Mouse (Mus musculus) lung, adult 2 months (tissue): ENCODE measurements around the gene Plod2.

Experiments used
- CTCF ChIP-seq: fragments of 200-500 bp; IDR thresholded peaks from 2 replicates; pipeline ENCODE4 v1.5.1; 2011; ENCODE audit warnings: mild to moderate bottlenecking, low read length, control low read depth; ENCODE audit not compliant: insufficient read depth
- POLR2A ChIP-seq: fragments of 200-500 bp; IDR thresholded peaks from 2 replicates; pipeline ENCODE4 v1.6.1; 2011; ENCODE audit warnings: low read depth, mild to moderate bottlenecking, control low read depth, low read length, borderline replicate concordance; ENCODE audit errors: extremely low read depth

- TF ChIP-seq CTCF (no peak), POLR2A (no peak)
Measured at GRCm38 (mm10) chr9:92588226-92588625, 46.2 kb downstream of the Plod2 start.
